Mouse (Mus musculus) limb, embryonic 15.5 days (tissue): ENCODE measurements at regions not wholly inside any gene's neighbourhood (a gene's known extent, or its start where the extent isn't known, plus 50 kb on each side); places are given as distances from the start of the nearest gene placed in this dataset.

Experiments used
- ATAC-seq: fragments of 200-750 bp; cut with Nextera tagmentation; 2 replicates; pipeline ENCODE4 v1.8.0; 2017; ENCODE audit warnings: low read depth, moderate TSS enrichment; ENCODE audit not compliant: insufficient number of reproducible peaks, low FRiP score, low TSS enrichment
- H3K27ac ChIP-seq: fragments of 300-500 bp; sonication (generic); 2 replicates; pipeline ENCODE4 v1.5.1; 2015; ENCODE audit warnings: moderate library complexity, mild to moderate bottlenecking, inconsistent platforms
- H3K27me3 ChIP-seq: fragments of 300-500 bp; sonication (generic); 2 replicates; pipeline ENCODE4 v1.6.1; 2015; ENCODE audit warnings: inconsistent platforms
- H3K36me3 ChIP-seq: fragments of 300-500 bp; sonication (generic); 2 replicates; pipeline ENCODE4 v1.6.1; 2015; ENCODE audit warnings: inconsistent platforms
- H3K4me1 ChIP-seq: fragments of 300-500 bp; sonication (generic); 2 replicates; pipeline ENCODE4 v1.6.1; 2015; ENCODE audit warnings: inconsistent platforms
- H3K4me2 ChIP-seq: fragments of 300-500 bp; sonication (generic); 2 replicates; pipeline ENCODE4 v1.6.1; 2015; ENCODE audit warnings: mild to moderate bottlenecking, inconsistent platforms
- H3K4me3 ChIP-seq: fragments of 300-500 bp; sonication (generic); 2 replicates; pipeline ENCODE4 v1.5.1; 2015; ENCODE audit warnings: mild to moderate bottlenecking, inconsistent platforms
- H3K9ac ChIP-seq: fragments of 300-500 bp; sonication (generic); 2 replicates; pipeline ENCODE4 v1.6.1; 2015; ENCODE audit warnings: inconsistent platforms
- H3K9me3 ChIP-seq: fragments of 300-500 bp; sonication (generic); 2 replicates; pipeline ENCODE4 v1.6.1; 2016; ENCODE audit warnings: inconsistent platforms
- WGBS: fragments of 180-500 bp; shearing (Covaris S2); methylation state at CpG from one replicate; pipeline ENCODE4 v1.1.7; 2015; 5-methylcytosine and 5-hydroxymethylcytosine counted together

DNA sequence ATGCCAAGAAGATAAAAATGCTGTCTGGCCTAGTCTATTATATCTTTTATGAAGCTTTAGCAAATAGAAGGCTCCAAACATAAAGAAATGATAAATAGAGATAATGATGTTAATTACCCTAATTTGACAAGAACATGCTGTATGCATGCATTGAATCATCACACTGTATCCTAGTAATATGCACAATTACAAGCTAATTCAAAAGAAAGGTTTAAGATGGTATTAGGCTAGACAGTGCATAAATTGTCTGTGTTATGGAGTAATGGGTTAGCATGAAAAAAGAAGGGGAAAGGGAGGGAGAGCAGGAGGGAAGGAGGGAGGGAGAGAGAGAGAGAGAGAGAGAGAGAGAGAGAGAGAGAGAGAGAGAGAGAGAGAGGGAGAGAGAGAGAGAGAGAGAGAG is 604.7 kb downstream of the Ipo11 start:
- Histone ChIP-seq H3K36me3 (no peaks in the 10 kb centered on the region), H3K4me1 (no peaks in the 10 kb centered on the region), H3K9me3 (no peaks in the 10 kb centered on the region), H3K4me3 (no peak overlapping the region), H3K4me2 (no peak overlapping the region), H3K27me3 (no peaks in the 10 kb centered on the region), H3K9ac (no peak overlapping the region), H3K27ac (no peak overlapping the region)
- ATAC-seq = no peak

DNA sequence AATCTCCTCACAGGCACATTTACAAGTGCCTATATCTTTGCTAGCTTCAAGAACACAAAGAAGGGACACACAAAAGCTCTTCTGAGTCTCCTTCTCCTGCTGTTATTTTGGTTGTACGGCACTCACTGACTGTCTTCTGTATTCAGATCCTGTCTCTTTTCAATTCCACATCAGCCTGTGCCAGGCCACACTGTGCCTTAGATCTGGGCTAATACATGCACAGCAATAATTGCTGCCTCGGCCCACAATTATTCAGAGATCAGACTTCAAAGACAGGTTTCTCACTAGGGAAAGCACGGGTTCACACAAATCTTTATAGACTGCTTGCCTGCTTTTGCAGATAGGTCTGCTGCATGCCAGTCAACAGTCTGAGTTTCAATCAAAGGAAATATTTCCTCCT is 617.8 kb downstream of the Ipo11 start:
- WGBS = 49% methylated on average over 3 of the region's 3 CpGs
- no peak for ATAC-seq
- Histone ChIP-seq H3K9ac (no peak overlapping the region), H3K36me3 (no peaks in the 10 kb centered on the region), H3K27ac (no peak overlapping the region), H3K27me3 (no peaks in the 10 kb centered on the region), H3K4me3 (no peak overlapping the region), H3K4me1 (no peaks in the 10 kb centered on the region), H3K9me3 (no peaks in the 10 kb centered on the region), H3K4me2 (no peak overlapping the region)

DNA sequence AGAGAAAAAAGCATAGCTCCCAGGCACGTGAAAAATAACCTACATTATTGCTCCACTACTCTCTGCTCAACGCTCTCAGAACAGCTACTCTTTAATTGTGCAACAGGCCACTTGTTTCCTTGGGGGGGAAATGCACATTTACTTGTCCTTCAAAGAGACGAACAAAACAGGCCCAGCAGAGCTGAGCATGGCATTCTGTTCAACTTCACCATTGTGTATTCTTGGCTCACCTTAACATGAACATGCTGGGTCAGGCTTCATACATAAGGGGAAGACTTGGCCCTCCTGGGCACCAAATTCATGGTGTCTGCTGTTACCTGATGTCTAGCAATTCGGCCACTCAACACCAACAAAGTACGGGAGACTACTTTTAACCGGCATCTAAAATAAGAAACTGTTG is 618.3 kb downstream of the Ipo11 start:
- WGBS = 65% methylated on average over 6 of the region's 6 CpGs
- Histone ChIP-seq H3K27ac (no peak overlapping the region), H3K4me1 (no peaks in the 10 kb centered on the region), H3K36me3 (no peaks in the 10 kb centered on the region), H3K4me3 (no peak overlapping the region), H3K4me2 (no peak overlapping the region), H3K9me3 (no peaks in the 10 kb centered on the region), H3K9ac (no peak overlapping the region), H3K27me3 (no peaks in the 10 kb centered on the region)
- ATAC-seq = no peak

DNA sequence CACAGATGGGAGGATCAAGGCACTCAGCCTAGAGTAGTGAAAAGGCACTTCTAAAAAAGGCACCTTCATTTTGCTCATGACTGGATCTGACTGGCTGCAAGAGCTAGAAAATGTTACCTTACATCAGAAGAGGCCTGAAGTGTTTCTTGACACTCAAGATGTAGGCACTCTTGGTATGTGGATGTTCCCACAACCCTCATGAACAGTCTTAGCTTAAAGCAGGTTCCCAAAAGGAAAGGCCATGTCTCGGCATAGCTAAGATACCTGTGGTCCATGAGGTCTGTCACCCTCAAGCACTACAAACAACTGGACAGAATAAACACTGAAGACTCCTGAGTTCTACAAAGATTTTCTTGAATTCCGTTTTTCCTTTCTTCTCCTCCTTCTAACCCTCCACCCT is 619.5 kb downstream of the Ipo11 start:
- Histone ChIP-seq H3K9ac (no peak overlapping the region), H3K36me3 (no peaks in the 10 kb centered on the region), H3K4me1 (no peaks in the 10 kb centered on the region), H3K9me3 (no peaks in the 10 kb centered on the region), H3K4me2 (no peak overlapping the region), H3K4me3 (no peak overlapping the region), H3K27ac (no peak overlapping the region), H3K27me3 (no peaks in the 10 kb centered on the region)
- WGBS = 72% methylated on average over 2 of the region's 2 CpGs
- ATAC-seq = no peak

DNA sequence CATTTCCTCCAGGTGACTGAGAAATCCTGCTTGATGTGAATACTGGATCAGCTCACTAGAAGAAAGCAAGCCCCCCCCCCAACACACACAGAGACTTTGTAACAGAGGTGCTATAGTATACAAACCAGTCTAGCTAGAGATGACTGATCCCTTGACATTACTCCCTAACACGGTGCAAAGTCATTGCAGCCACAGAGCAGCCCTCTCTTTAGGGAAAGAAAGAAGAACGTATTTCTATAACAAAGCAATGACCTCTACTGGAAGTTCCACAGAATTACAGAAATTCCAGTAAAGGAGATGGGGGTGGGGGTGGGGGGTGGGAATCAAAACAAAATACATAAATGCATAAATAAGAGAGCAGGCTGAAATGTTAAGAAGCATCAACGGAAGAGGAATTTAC is 655.6 kb downstream of the Ipo11 start:
- Histone ChIP-seq H3K27me3 (no peaks in the 10 kb centered on the region), H3K9ac (no peak overlapping the region), H3K4me1 (no peaks in the 10 kb centered on the region), H3K27ac (no peak overlapping the region), H3K4me2 (no peak overlapping the region), H3K4me3 (no peak overlapping the region), H3K9me3 (no peaks in the 10 kb centered on the region), H3K36me3 (no peaks in the 10 kb centered on the region)
- ATAC-seq = no peak
- 42% methylated on average over 3 of the region's 3 CpGs for WGBS

DNA sequence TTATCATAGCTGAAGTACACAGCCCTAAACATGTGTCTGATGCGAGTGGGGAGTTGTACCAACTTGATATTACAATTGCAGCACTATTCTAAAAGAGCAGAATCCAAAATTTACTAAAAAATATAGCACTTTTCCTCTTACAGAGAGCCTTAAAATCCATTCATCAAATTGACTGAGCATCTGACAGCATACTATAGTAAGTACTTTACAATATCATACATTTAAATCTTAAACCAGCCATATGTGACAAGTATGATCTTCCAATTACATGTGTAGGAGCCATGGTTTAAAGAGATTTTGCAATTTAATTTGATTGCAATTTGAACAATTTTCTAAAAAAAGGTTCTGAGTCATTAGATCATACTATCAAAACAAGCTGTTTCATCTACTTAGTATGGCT is 676.9 kb downstream of the Ipo11 start:
- 76% methylated on average over 1 of the region's 1 CpGs for WGBS
- Histone ChIP-seq H3K36me3 (no peaks in the 10 kb centered on the region), H3K4me3 (no peak overlapping the region), H3K27me3 (no peaks in the 10 kb centered on the region), H3K27ac (no peak overlapping the region), H3K4me1 (no peaks in the 10 kb centered on the region), H3K4me2 (no peak overlapping the region), H3K9me3 (no peaks in the 10 kb centered on the region), H3K9ac (no peak overlapping the region)
- ATAC-seq = no peak
